Mouse (Mus musculus) brain, embryonic 18.5 days (tissue): ENCODE measurements at regions not wholly inside any gene's neighbourhood (a gene's known extent, or its start where the extent isn't known, plus 50 kb on each side); places are given as distances from the start of the nearest gene placed in this dataset.

Source experiments
- DNase-seq: peaks from one replicate; pipeline ENCODE4 v3.0.0-alpha.2; 2012; ENCODE audit warnings: low read depth, low spot score

- no peak for DNase-seq
These were observed 181.8 kb upstream of the Nr5a2 start for GRCm38 (mm10) chr1:137141879-137142570.

DNA sequence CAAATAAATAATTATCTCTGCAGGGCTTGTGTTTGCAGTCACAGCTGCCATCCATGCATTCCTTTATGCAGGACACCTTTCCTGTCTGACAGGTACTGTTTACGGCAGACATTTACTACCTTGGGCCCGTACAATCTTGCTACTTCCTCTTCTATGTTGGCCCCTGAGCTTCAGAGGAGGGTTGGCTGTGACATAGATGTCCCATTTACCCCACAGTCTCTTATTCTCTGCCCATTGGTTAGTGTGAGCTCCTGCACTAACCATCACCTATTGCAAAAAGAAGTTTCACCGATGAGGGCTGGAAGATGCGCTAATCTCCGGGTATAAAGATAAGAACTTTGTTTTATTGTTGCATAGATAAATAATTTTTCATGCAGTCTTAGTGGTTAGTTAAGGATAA, 181.1 kb upstream of the Nr5a2 start:
- DNase-seq, result no peak

GRCm38 (mm10) chr1:137136156-137136555, 175.9 kb upstream of the Nr5a2 start:
- DNase-seq, result no peak

- DNase-seq, result no peak
These were observed 173.5 kb upstream of the Nr5a2 start for GRCm38 (mm10) chr1:137133734-137134133.

DNA sequence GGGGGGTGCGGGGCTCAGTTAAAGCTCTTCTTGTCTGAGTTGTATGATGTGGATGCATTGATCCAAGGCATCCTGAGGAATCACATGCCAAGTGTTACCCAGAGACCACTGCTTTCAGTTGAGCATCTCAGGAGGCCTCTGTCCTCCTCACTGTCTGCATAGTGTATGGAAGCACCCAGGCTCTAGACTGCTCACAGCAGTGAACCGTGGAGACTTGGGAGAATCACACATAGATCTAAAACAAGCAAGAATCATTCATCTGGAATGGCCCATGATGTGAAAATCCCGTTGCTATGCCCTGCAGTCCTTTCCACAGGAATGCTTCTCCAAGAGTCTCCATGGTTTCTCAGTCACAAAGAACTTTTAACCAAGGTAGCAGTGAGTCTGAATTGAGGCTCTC, 170.0 kb upstream of the Nr5a2 start:
- DNase-seq, result no peak

DNA sequence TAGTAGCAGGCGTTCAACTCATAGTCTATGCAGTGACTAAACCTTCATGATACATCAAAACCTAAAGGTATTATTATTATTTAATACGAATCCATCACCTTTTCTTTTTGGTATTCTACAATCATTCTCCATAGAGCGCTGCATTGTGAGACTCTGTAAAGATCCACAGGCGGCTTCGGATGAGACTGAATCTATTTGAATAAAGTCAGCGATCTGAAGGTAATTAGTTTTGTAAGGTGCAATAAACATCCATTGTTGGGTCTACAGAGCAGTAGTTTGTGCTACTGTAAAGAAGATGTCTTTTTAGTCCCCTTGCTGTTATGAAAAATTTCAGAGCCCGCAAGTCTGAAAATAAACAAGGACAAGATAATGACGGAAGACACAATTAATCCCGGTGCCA, 168.9 kb upstream of the Nr5a2 start:
- no peak for DNase-seq

- no peak for DNase-seq
These were observed 157.6 kb upstream of the Nr5a2 start for GRCm38 (mm10) chr1:137117866-137118265.

GRCm38 (mm10) chr1:137106444-137106843, 146.2 kb upstream of the Nr5a2 start:
- DNase-seq, result no peak

GRCm38 (mm10) chr1:137091762-137092161, 131.5 kb upstream of the Nr5a2 start:
- peak; percentile 24 for DNase-seq

- DNase-seq, result no peak
These were observed 127.9 kb upstream of the Nr5a2 start for GRCm38 (mm10) chr1:137088148-137088547.

DNA sequence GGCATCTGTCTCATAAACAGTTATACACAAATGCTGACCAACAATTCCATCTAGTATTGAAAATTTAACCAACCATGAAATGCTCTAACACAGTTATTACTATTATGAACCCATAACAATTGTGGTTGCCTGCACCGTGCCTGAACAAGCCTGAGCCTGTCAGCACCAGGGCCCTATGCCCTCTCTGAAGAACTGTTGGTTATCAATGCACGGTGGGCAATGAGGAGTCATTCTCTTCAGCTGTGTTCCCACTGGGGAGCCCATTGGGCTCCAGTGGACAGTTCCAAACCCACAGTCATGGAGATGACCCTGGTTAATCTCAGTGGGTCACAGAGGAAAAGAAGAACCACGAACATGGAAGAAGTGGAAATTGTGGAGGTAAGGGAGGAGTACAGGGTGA, 126.5 kb upstream of the Nr5a2 start:
- no peak for DNase-seq

GRCm38 (mm10) chr1:137083500-137083899, 123.3 kb upstream of the Nr5a2 start:
- DNase-seq, result no peak

GRCm38 (mm10) chr1:137079401-137080003, 119.3 kb upstream of the Nr5a2 start:
- no peak for DNase-seq

DNA sequence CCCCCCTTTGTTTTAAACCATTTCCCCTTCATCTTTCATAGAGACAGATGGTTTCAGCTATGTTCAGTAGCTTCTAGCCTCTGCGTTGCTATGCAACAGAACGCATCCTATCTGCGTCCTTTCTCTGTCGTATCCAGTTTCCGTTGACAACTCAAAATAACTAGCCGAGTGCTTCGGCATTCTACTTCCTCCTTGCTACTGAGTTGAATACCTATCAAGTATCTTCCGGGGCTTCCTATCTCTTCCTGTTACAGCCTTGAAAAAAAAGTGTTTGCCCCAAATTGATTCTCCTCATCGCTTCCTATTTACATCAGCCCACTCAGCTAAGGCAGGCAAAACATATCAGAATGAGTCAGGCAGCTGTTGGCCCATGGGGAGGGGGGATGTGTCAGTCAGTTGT, 114.5 kb upstream of the Nr5a2 start:
- peak; percentile 78 for DNase-seq

DNA sequence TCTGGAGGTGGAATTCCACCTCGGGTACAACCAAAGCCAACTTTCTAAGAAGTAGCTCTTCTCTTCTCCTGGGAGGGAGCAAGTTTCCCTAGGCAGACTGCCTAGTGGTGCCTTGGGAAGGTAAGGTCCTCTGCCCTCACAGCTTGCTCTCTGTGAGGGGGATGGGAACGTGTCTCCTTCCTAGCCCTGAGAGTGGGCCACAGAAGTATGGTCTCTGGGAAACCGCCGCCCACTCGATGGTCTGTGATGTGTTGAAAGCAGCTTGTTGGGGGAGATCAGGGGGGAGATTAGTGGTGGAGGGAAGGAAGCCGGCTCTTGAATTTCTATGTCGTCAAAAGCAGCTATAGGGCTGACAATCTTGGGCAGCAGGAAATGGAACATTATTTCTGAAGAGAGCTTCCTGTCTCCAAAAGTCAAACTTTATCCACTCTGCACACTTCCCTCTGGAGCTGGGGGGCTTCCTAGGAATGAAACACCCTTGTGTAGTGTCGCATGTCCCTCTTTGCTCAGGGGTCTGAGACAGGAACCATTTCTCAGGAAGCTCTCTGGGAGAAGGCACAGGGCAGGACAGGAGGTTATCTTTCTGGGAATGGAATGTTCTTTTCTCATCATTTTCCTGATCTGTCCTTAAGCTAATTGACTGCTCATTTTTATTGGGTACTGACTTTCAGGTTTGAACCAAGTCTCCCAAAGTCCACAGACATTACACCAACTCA, 113.8 kb upstream of the Nr5a2 start:
- DNase-seq, result no peak

- DNase-seq, result no peak
These were observed 100.7 kb upstream of the Nr5a2 start for GRCm38 (mm10) chr1:137060914-137061313.

- no peak for DNase-seq
These were observed 92.9 kb upstream of the Nr5a2 start for GRCm38 (mm10) chr1:137053134-137053533.

DNA sequence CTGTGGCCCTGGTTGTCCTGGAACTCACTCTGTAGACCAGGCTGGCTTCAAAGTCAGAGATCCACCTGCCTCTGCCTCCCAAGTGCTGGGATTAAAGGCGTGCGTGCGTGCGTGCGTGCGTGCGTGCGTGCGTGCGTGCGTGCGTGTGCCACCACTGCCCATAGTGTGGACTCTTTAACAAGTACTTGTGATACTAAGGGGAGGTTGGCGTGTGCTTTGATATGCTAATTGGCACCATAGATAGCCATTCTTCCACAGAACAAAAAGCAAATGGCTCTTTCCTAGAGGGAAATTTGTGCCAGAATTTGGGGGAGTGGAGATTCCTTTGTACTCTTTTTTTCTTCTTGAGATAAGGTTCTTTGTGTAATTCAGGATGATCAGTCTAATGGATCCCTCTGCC, 91.3 kb upstream of the Nr5a2 start:
- no peak for DNase-seq

DNA sequence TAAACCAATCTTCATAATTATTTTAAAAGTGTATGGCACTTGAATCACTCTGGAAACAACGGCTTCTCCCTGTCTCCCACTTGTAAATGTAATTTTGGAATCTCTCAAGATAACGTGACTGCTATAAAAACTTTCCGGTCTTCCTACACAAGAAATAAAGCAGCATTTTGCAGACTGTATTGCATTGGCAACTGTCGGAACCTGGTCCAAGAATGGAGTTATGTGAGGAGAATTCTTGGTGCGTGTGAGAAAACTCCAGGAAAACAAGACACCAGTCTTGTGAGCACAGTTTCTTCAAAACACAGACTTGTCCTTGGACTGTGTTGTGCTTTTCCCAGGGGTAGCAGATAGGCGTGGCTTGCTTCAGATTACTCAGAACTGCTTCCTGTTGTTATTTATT, 83.8 kb upstream of the Nr5a2 start:
- DNase-seq, result no peak

GRCm38 (mm10) chr1:137042414-137043010, 82.3 kb upstream of the Nr5a2 start:
- DNase-seq, result no peak

DNA sequence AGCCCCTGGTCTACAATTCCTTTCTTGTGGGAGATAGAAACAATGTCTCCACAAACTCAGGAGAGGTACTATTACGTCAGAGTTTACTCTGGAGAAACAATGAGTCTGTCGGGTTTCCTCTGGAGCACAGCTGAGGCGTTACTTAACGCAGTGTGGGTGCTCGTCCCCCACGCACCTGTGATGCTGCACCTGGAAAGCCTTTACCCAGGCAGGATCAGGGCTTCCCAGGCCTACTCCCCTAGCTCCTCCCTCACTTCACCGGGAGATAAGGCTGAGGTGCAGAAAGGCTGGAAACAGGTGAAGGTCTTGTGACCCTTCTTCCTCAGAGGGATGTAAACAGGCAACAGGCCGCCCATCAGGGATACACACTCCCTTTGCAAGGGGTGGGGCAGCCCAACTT, 80.7 kb upstream of the Nr5a2 start:
- no peak for DNase-seq

GRCm38 (mm10) chr1:137034586-137034985, 74.3 kb upstream of the Nr5a2 start:
- no peak for DNase-seq

GRCm38 (mm10) chr1:137033679-137034078, 73.4 kb upstream of the Nr5a2 start:
- no peak for DNase-seq
